Mouse (Mus musculus): ENCODE data around the gene Uqcc1. TPM values are rescaled to one million over a fixed set of nuclear protein-coding genes. Genes with fewer than 3 reads are reported as not detected.

The Uqcc1 gene
- 100 to 1,000 TPM; 126 to 179 TPM for total RNA-seq (2021)
- long read RNA-seq, experiment 1, transcript Uqcc1-204 (10 exons, 2,633 nt), result major isoform, 126 of 164 reads
- long read RNA-seq, experiment 1, transcript Uqcc1-207 (10 exons, 2,413 nt), result minor isoform, 9 of 164 reads
- long read RNA-seq, experiment 1, partial matches to known transcripts, result 11 of 164 reads
- long read RNA-seq, experiment 1, other reads (novel, unspliced or antisense), result 17 of 164 reads
- long read RNA-seq, experiment 2, transcript Uqcc1-204 (10 exons, 2,633 nt), result major isoform, 151 of 168 reads
- long read RNA-seq, experiment 2, partial matches to known transcripts, result 6 of 168 reads
- long read RNA-seq, experiment 2, other reads (novel, unspliced or antisense), result 10 of 168 reads

DNA sequence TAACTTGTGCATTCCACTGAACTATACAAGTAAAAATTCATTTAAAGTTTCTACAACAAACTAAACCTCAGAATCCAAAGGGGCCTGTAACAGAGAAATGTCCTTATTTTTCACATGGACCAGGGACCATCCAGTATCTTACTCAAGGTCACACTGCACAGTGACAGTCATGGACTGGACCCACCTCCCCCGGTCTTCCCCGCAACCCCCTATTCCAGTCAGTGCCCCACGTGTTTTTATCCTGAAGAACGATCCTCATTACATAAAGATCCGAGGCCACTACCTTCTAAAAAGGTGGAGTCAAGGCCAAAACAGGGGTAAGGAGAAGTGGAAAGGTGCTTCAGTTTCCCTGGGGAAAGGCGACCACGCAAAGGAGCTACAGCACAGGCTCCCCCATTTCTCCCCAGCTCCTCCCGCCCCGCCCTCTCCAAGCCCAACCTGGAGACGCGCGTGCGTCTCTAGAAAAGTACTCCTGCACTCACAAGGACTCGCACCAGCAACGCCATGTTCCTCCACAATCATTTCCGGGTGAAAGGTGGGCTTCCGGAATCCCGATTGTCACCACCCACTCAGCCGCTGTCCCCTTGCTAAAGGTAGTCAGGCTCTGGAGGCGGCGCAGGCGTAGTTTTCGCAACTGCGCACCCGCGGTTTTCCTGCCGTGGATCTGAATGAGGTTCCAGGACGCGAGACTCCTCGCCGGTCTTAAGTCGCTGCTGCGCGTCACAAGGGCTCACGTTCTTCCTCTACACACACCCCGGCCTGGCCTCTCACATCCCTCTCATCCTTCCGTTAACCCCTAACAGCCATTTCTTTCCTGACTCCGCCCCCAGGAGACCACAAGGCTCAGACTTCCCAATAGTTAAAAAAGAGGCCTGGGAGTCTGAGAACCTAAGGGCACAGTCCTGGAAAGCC lies at the start of gene Uqcc1:
Uqcc1 (minus strand) TSS at position 780 of the 912 bp plus-strand sequence.
- peak; percentile 95 for DNase-seq

DNA sequence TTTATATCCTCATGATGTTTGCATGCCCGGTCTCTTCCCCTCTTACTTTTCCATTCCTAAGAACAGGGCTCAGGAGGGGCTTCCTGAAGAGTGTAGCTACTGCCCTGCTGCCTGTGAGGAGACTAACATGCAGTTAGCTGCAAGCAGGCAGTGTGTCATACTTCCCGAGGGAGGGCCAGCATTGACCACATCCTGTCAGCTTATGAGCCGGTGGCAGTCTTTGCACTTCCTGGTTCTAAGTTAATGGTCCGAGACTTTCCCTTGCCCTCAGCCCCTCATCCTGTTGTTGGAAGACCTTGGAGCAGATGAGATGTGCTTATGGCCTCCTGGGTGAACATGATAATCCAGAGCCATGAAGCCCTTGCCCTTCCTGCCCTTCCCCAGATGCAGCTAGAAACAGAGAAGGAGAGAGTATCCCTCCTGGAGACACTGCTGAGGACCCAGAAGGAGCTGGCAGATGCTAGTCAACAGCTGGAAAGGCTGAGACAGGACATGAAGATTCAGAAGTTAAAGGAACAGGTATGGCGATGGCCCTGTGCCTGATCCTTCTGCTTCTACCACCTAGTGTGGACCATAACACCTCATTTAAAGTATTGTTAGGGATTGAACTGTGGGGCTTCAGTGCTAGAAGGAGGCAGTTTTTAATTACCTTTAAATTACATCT lies 49.4 kb upstream of the Uqcc1 start:
- peak; percentile 38 for DNase-seq

DNA sequence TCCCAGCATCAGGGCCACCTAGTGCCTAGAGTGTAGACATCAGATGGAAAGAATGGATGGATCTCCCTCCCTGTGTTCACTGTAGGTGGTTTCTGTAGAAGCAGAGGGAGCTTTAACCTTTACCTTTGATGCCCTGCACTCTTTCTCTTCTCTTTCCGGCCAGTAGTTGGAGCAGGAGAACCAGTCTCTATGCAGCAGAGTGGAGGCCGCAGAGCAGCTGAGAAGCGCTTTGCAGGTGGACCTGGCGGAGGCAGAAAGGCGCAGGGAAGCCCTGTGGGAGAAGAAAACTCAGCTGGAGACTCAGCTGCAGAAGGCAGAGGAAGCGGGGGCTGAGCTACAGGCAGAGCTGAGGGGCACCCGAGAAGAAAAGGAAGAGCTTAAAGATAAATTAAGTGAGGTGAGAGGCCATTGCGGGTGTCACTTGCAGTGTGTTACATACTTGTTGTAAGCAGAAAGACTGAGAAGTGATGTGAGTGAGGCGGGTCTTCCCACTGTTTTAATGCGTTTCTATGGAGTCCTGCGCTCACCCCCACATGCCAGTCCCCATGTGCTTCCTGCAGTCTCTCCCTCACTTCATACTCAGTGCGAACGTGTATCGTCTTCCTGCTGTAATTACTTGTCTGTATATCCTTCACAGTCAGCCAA lies 44.1 kb upstream of the Uqcc1 start:
- no peak for DNase-seq

- no peak for DNase-seq
Measured at GRCm38 (mm10) chr2:155973348-155973747, 43.2 kb upstream of the Uqcc1 start.

DNA sequence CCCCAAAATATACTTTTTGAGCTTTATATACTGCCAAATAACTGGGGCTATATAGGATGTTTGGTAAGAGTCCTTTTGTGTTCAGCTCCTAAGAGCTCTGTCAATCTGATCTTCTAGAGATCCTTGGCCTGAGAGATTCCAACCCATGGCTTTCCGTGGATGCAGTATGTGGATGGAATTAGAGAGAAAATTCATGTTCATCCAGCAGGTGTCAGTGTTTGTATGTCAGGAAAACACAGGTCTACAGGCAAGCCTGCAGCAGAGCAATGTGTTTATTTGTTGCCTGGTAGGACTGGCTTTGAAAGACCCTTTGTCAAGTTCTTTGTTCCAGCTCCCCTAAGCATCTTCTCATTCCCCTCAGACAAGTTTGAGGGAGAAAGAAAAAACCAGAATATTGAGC lies 32.9 kb upstream of the Uqcc1 start:
- peak; percentile 38 for DNase-seq

DNA sequence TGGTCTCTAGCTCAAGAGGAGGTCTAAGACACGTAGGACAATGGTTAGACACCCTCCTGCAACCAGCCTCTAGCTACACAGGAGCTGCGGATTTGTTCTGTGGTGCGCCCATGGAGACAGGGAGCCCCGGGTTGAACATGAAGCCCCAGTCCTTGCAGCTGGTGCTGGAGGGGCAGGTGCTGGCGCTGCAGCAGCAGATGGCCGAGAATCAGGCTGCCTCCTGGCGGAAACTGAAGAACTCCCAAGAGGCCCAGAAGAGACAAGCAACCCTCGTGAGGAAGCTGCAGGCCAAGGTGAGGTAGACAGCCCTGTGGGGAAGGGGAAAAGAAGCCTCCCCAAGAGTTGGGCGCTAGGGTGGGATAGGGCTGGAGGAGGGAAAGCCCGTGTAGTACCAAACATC lies 31.8 kb upstream of the Uqcc1 start:
- DNase-seq, result no peak

- no peak for DNase-seq
Measured at GRCm38 (mm10) chr2:155959981-155960380, 29.9 kb upstream of the Uqcc1 start.

- peak; percentile 94 for DNase-seq
Measured at GRCm38 (mm10) chr2:155956134-155957059, 26.3 kb upstream of the Uqcc1 start, which contains the start of gene Cep250. TSS of gene Cep250 (plus strand) at chr2:155956458.

- peak; percentile 78 for DNase-seq
Measured at GRCm38 (mm10) chr2:155952006-155952405, 21.9 kb upstream of the Uqcc1 start.

GRCm38 (mm10) chr2:155949362-155949761 lies 19.3 kb upstream of the Uqcc1 start:
- DNase-seq, result peak; percentile 17

GRCm38 (mm10) chr2:155947390-155948002 lies 17.4 kb upstream of the Uqcc1 start:
- no peak for DNase-seq

- no peak for DNase-seq
Measured at GRCm38 (mm10) chr2:155946499-155946898, 16.4 kb upstream of the Uqcc1 start.

GRCm38 (mm10) chr2:155946069-155946468 lies 16.0 kb upstream of the Uqcc1 start:
- peak; percentile 91 for DNase-seq

DNA sequence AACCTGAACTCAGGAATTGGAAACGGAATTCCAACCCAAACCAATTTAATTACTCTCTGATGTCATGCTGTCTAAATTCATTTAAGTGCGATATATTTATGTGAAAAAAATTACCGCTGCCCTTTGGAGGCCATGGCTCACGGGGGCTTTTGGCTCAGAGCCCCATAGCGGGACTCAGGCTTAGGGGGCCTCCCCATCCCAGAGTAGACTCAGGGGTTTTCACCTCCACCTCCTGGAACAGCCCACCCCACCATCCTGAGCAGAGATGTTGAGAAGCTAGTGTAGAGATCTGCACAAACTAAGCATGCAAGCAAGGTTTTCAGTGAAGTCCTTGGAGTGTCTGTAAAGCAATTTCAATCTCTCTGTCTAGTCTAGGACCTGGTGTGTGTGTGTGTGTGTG lies 15.5 kb upstream of the Uqcc1 start:
- DNase-seq, result no peak

GRCm38 (mm10) chr2:155945124-155945523 lies 15.0 kb upstream of the Uqcc1 start, which contains the start of gene Gdf5:
TSS of gene Gdf5 (minus strand) at chr2:155945367.
- peak; percentile 10 for DNase-seq

- no peak for DNase-seq
Measured at GRCm38 (mm10) chr2:155944685-155945084, 14.6 kb upstream of the Uqcc1 start.

GRCm38 (mm10) chr2:155943463-155943862 lies 13.4 kb upstream of the Uqcc1 start:
- peak; percentile 16 for DNase-seq

DNA sequence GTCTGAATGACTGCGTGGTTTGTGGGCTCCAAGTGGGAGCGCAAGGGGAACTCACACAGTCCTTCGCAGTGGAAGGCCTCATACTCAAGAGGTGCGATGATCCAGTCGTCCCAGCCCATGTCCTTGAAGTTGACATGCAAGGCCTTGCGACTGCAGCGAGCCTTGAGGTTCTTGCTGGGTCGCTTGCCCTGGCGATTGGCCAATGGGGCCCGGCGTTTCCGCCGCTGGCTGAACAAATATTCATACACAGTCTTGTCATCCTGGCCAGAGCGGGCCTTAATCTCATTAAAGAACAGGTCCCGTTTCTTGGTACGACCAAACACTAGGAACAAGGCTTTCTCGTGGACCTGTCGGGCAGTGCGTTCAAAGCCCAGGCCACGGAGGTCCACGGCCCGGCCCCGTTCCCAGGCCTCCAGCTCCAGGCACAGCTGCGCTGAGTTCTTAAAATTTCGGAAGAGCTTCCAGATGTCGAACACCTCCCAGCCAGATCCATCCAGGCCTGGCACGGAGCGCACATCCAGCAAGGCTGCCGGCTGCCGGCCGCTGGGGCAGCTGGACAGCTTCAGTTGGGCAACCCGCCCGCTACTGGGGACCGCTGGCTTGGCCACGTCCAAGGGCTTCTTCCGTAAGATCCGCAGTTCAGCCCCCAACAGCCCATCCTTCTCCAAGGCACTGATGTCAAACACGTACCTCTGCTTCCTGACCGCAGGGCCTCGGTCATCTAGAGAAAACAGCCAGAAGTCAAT lies 11.8 kb upstream of the Uqcc1 start:
- peak; percentile 85 for DNase-seq

GRCm38 (mm10) chr2:155940681-155941080 lies 10.6 kb upstream of the Uqcc1 start, which contains the start of gene Gm15557:
TSS of gene Gm15557 (plus strand) at chr2:155940728.
- DNase-seq, result peak; percentile 23
